Mouse (Mus musculus) hindbrain, postnatal 0 days (tissue): Measurements from ENCODE around the gene Gnl2. TPM values are rescaled to one million over a fixed set of nuclear protein-coding genes. Genes with fewer than 3 reads are reported as not detected.

Source experiments
- ATAC-seq: fragments of 200-750 bp; cut with Nextera tagmentation; 2 replicates; pipeline ENCODE4 v1.8.0; 2017; ENCODE audit warnings: mild to moderate bottlenecking, moderate TSS enrichment, moderate library complexity
- DNase-seq: peaks from one replicate; pipeline ENCODE4 v3.0.0-alpha.2; 2015; ENCODE audit warnings: low spot score
- H3K27ac ChIP-seq: fragments of 300-500 bp; sonication (generic); 2 replicates; pipeline ENCODE4 v1.5.1; 2014; ENCODE audit warnings: mild to moderate bottlenecking
- H3K27me3 ChIP-seq: fragments of 300-500 bp; sonication (generic); 2 replicates; pipeline ENCODE4 v1.6.1; 2014; ENCODE audit warnings: low read length, mixed read lengths; ENCODE audit not compliant: insufficient read depth
- H3K36me3 ChIP-seq: fragments of 300-500 bp; sonication (generic); 2 replicates; pipeline ENCODE4 v1.6.1; 2014; ENCODE audit warnings: low read length, mixed read lengths; ENCODE audit not compliant: insufficient read depth
- H3K4me1 ChIP-seq: fragments of 300-500 bp; sonication (generic); 2 replicates; pipeline ENCODE4 v1.6.1; 2014; ENCODE audit warnings: antibody characterized with exemption, low read length, mixed read lengths; ENCODE audit not compliant: insufficient read depth
- H3K4me2 ChIP-seq: fragments of 300-500 bp; sonication (generic); 2 replicates; pipeline ENCODE4 v1.6.1; 2014; ENCODE audit warnings: low read depth, mild to moderate bottlenecking, low read length, moderate library complexity, mixed read lengths
- H3K4me3 ChIP-seq: fragments of 300-500 bp; sonication (generic); 2 replicates; pipeline ENCODE4 v1.5.1; 2014; ENCODE audit warnings: low read length
- H3K9ac ChIP-seq: fragments of 300-500 bp; sonication (generic); replicated peaks from 2 replicates; pipeline ENCODE4 v1.6.1; 2014; ENCODE audit warnings: mild to moderate bottlenecking, low read length, moderate library complexity, mixed read lengths
- H3K9me3 ChIP-seq: fragments of 300-500 bp; sonication (generic); 2 replicates; pipeline ENCODE4 v1.6.1; 2016; ENCODE audit warnings: low read length, mixed read lengths
- CTCF ChIP-seq: IDR thresholded peaks from 2 replicates; pipeline ENCODE4 v1.5.1; 2016; ENCODE audit warnings: antibody characterized with exemption, control low read depth, low read depth
- WGBS: fragments of 180-500 bp; shearing (Covaris S2); extraction: QIAGEN DNeasy Blood & Tissue Kit; methylation state at CpG from one replicate; pipeline ENCODE4 v1.1.7; 2014; 5-methylcytosine and 5-hydroxymethylcytosine counted together
- polyA plus RNA-seq: library from polyadenylated mRNA; unstranded; fragments of >200 nt; fragmentation: Nextera tagmentation; extraction: Ambion mirVana; gene quantifications from 2 replicates; pipeline ENCODE4 v1.2.1, GENCODE M21; 2015
- total RNA-seq: library from RNA; depleted of rRNA; stranded (reverse); fragments of >200 nt; gene quantifications from 2 replicates; pipeline ENCODE4 v1.2.3, GENCODE M21; 2014; rRNA removed

Gnl2 gene
- total and polyA plus RNA-seq, 2 experiments from 2014 or later, result 26.0 to 70.2 TPM

DNA sequence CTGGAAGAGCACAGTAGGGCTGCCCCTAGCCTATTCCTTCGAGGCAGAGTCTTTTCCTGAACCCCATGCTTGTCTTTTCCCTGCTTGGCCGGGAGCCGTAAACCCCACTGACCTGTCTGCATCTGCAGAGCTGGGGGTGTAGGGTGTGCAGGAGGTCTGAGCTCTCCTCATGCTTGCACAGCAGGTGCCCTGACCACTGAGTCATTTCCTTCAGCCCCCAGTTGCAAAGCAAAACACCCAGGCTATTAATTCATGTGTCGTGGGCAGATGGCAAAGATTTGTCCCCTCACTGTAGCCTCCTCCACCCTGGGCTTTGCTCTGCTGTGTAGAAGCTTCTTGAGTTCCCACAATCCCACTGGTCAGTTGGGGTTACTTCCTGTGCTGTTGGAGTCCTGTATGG lies 81.0 kb downstream of the Gnl2 start:
- DNase-seq (no peak), ATAC-seq (no peak)
- Histone ChIP-seq H3K9me3 (no peaks in the 10 kb centered on the region), H3K4me3 (no peak overlapping the region), H3K4me1 (no peaks in the 10 kb centered on the region), H3K36me3 (peaks cover 5% of the 10 kb centered on the region; the same call in 1 of the 2 replicates), H3K4me2 (no peak overlapping the region), H3K27me3 (no peaks in the 10 kb centered on the region), H3K27ac (no peak overlapping the region), H3K9ac (no peak overlapping the region)
- no peak for TF ChIP-seq CTCF
- WGBS, result 82% methylated on average over 4 of the region's 4 CpGs

DNA sequence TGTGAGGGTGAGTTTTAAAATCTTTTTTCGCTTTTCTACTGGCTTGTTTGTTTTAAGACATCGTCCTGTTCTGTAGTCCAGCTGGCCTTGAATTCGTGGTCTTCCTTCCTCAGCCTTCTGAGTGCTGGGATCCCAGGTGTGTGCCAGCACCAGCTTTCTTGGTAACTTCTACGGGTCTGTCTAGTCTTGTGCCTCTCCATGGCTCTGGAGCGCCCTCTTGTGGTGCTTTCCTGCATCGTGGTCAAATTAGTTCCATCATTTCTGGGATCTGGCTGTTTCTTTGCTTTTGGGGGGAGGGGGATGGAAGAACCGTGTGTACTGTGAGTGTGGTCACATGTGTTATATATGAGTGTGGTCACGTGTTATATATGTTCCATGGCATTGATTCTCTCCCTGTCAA lies 83.1 kb downstream of the Gnl2 start:
- H3K9ac ChIP-seq, result no peak overlapping the region
- H3K9me3 ChIP-seq, result no peaks in the 10 kb centered on the region
- peaks cover 14% of the 10 kb centered on the region; the same call in 1 of the 2 replicates for H3K36me3 ChIP-seq
- WGBS, result 7% methylated on average over 8 of the region's 8 CpGs
- H3K27ac ChIP-seq, result no peak overlapping the region
- no peaks in the 10 kb centered on the region for H3K4me1 ChIP-seq
- no peaks in the 10 kb centered on the region for H3K27me3 ChIP-seq
- DNase-seq (peak; percentile 89), ATAC-seq (peak; percentile 77)
- peak; percentile 98 for TF ChIP-seq CTCF
- no peak overlapping the region for H3K4me3 ChIP-seq
- H3K4me2 ChIP-seq, result no peak overlapping the region

DNA sequence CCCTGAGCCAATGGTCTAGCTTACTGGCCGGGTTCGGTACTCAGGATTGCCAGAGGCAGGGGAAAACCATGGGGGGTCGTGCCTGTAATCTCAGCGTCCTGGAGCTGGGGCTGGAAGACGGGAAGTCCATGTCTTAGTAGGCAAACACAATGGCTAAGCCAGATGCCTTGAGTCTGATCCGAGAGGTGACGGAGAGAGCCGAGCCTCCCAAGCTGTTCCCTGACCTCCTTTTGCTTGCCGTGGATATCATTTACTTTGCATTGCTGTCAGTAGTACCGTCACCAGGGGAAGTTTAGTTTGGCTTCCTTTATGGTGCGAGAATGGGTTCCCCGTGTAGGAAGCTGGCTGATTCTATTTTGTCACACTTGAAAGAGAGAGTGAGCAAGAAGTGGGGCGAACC lies 84.9 kb downstream of the Gnl2 start:
- no peak overlapping the region for H3K27ac ChIP-seq
- no peaks in the 10 kb centered on the region for H3K4me1 ChIP-seq
- no peaks in the 10 kb centered on the region for H3K27me3 ChIP-seq
- peaks cover 14% of the 10 kb centered on the region; the same call in 1 of the 2 replicates for H3K36me3 ChIP-seq
- 70% methylated on average over 13 of the region's 13 CpGs for WGBS
- no peaks in the 10 kb centered on the region for H3K9me3 ChIP-seq
- H3K4me3 ChIP-seq, result no peak overlapping the region
- no peak for ATAC-seq
- H3K4me2 ChIP-seq, result no peak overlapping the region
- no peak overlapping the region for H3K9ac ChIP-seq
- DNase-seq, result no peak
- no peak for TF ChIP-seq CTCF

Other genes with a start within 250 kb of the Gnl2 start
- 7.7 and 17.3 TPM in 2 replicates for gene Mtf1, start 214.5 kb upstream of the Gnl2 start, total RNA-seq
- gene Mtf1, start 214.5 kb upstream of the Gnl2 start, polyA plus RNA-seq, result 23.4 and 24.7 TPM in 2 replicates
- gene Yrdc, start 165.9 kb upstream of the Gnl2 start, total RNA-seq, result 52.9 and 76.1 TPM in 2 replicates
- 47.0 and 52.9 TPM in 2 replicates for gene Yrdc, start 165.9 kb upstream of the Gnl2 start, polyA plus RNA-seq
- gene 1110065P20Rik, start 165.4 kb upstream of the Gnl2 start, total RNA-seq, result 206 and 212 TPM in 2 replicates
- 143 and 152 TPM in 2 replicates for gene 1110065P20Rik, start 165.4 kb upstream of the Gnl2 start, polyA plus RNA-seq
- gene Maneal, start 154.4 kb upstream of the Gnl2 start, total RNA-seq, result 52.3 and 56.9 TPM in 2 replicates
- gene Maneal, start 154.4 kb upstream of the Gnl2 start, polyA plus RNA-seq, result 9.4 and 9.6 TPM in 2 replicates
- 28.4 and 49.6 TPM in 2 replicates for gene Epha10, start 135.7 kb upstream of the Gnl2 start, total RNA-seq
- 13.7 and 14.2 TPM in 2 replicates for gene Epha10, start 135.7 kb upstream of the Gnl2 start, polyA plus RNA-seq
- 12.8 and 15.5 TPM in 2 replicates for gene 9930104L06Rik, start 79.5 kb upstream of the Gnl2 start, total RNA-seq
- gene 9930104L06Rik, start 79.5 kb upstream of the Gnl2 start, polyA plus RNA-seq, result 9.3 and 9.4 TPM in 2 replicates
- 10.8 and 17.1 TPM in 2 replicates for gene Cdca8, start 77.3 kb upstream of the Gnl2 start, total RNA-seq
- 28.9 and 35.1 TPM in 2 replicates for gene Cdca8, start 77.3 kb upstream of the Gnl2 start, polyA plus RNA-seq
- 0.36 and 13.6 TPM in 2 replicates for gene Rspo1, start 30.2 kb upstream of the Gnl2 start, total RNA-seq
- gene Rspo1, start 30.2 kb upstream of the Gnl2 start, polyA plus RNA-seq, result 0.74 and 0.95 TPM in 2 replicates
- gene Dnali1, start 49.1 kb downstream of the Gnl2 start, total RNA-seq, result 0.73 and 2.4 TPM in 2 replicates
- 1.4 and 1.5 TPM in 2 replicates for gene Dnali1, start 49.1 kb downstream of the Gnl2 start, polyA plus RNA-seq
- gene Snip1, start 50.1 kb downstream of the Gnl2 start, total RNA-seq, result 29.2 and 35.0 TPM in 2 replicates
- gene Snip1, start 50.1 kb downstream of the Gnl2 start, polyA plus RNA-seq, result 15.7 and 16.3 TPM in 2 replicates
- 47.0 and 50.4 TPM in 2 replicates for gene Meaf6, start 68.5 kb downstream of the Gnl2 start, total RNA-seq
- gene Meaf6, start 68.5 kb downstream of the Gnl2 start, polyA plus RNA-seq, result 131 and 133 TPM in 2 replicates
- gene Zc3h12a, start 111.3 kb downstream of the Gnl2 start, total RNA-seq, result not detected in 2 replicates
- gene Zc3h12a, start 111.3 kb downstream of the Gnl2 start, polyA plus RNA-seq, result 0.16 and 0.31 TPM in 2 replicates